Mouse (Mus musculus) embryonic facial prominence, embryonic 11.5 days (tissue): Measurements from ENCODE around the gene Rabep1. TPM values are rescaled to one million over a fixed set of nuclear protein-coding genes. Genes with fewer than 3 reads are reported as not detected.
"Not testable (repeated sequence)": the region's sequence is repeated elsewhere in the genome, so short reads cannot be mapped to it uniquely, and the experiment has no call there.

Experiments used
- ATAC-seq: fragments of 200-750 bp; cut with Nextera tagmentation; replicated peaks from 2 replicates; pipeline ENCODE4 v1.8.0; 2017; ENCODE audit warnings: low read depth; ENCODE audit not compliant: insufficient number of reproducible peaks, low FRiP score, low TSS enrichment
- DNase-seq: peaks from one replicate; pipeline ENCODE4 v3.0.0-alpha.2; 2015; ENCODE audit warnings: low spot score
- H3K27ac ChIP-seq: fragments of 300-500 bp; sonication (generic); replicated peaks from 2 replicates; pipeline ENCODE4 v1.5.1; 2014; ENCODE audit warnings: mild to moderate bottlenecking, low read depth, low read length, control low read depth
- H3K27me3 ChIP-seq: fragments of 300-500 bp; sonication (generic); 2 replicates; pipeline ENCODE4 v1.6.1; 2014; ENCODE audit warnings: mild to moderate bottlenecking, low read length, moderate library complexity, mixed read lengths; ENCODE audit not compliant: control insufficient read depth, insufficient read depth
- H3K36me3 ChIP-seq: fragments of 300-500 bp; sonication (generic); replicated peaks from 2 replicates; pipeline ENCODE4 v1.6.1; 2014; ENCODE audit warnings: low read depth, mild to moderate bottlenecking, low read length, moderate library complexity, mixed read lengths; ENCODE audit not compliant: control insufficient read depth, insufficient read depth
- H3K4me1 ChIP-seq: fragments of 300-500 bp; sonication (generic); 2 replicates; pipeline ENCODE4 v1.6.1; 2014; ENCODE audit warnings: low read length, mixed read lengths; ENCODE audit not compliant: control insufficient read depth, insufficient read depth
- H3K4me2 ChIP-seq: fragments of 300-500 bp; sonication (generic); 2 replicates; pipeline ENCODE4 v1.6.1; 2014; ENCODE audit warnings: low read depth, mild to moderate bottlenecking, control low read depth, low read length, moderate library complexity
- H3K4me3 ChIP-seq: fragments of 300-500 bp; sonication (generic); 2 replicates; pipeline ENCODE4 v1.5.1; 2014; ENCODE audit warnings: low read depth, low read length, control low read depth
- H3K9ac ChIP-seq: fragments of 300-500 bp; sonication (generic); replicated peaks from 2 replicates; pipeline ENCODE4 v1.6.1; 2014; ENCODE audit warnings: mild to moderate bottlenecking, control low read depth, low read length
- H3K9me3 ChIP-seq: fragments of 300-500 bp; sonication (generic); replicated peaks from 2 replicates; pipeline ENCODE4 v1.6.1; 2016; ENCODE audit warnings: mild to moderate bottlenecking, low read length, inconsistent platforms, mixed read lengths; ENCODE audit not compliant: control insufficient read depth
- WGBS: fragments of 180-500 bp; shearing (Covaris S2); extraction: QIAGEN DNeasy Blood & Tissue Kit; methylation state at CpG from one replicate; pipeline ENCODE4 v1.1.7; 2014; 5-methylcytosine and 5-hydroxymethylcytosine counted together
- polyA plus RNA-seq: library from polyadenylated mRNA; unstranded; fragments of >200 nt; fragmentation: Nextera tagmentation; extraction: Ambion mirVana; gene quantifications from 2 replicates; pipeline ENCODE4 v1.2.1, GENCODE M21; 2014

The Rabep1 gene
- polyA plus RNA-seq, 1 experiment from 2014 or later, result 36.6 TPM

DNA sequence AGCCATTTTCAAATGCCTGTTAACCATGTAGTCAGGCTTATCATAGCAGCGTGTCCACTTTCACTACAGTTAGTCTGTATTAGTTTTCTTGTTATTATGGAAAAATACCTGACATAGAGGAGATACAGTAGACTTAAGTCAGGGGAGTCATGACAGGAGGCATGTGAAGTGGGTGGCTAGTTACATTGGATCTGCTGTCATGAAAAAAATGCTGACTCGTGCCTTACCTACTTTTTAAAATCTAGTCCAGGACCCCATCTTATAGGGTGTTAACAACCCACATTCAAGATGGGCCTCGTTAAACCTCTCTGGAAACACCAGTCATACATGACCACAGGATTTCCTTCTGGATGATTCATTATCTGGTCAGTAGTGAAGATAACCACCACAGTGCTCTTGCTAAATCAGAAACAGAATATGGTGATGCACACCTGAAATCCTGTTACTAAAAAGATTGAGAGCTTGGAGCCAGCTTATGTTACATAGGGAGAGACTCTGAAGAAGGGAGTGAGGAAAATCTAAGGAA, 38.4 kb downstream of the Rabep1 start:
- Histone ChIP-seq H3K9me3 (no peaks in the 10 kb centered on the region), H3K4me1 (no peaks in the 10 kb centered on the region), H3K4me2 (no peak overlapping the region), H3K9ac (no peak overlapping the region), H3K27ac (no peak overlapping the region), H3K36me3 (no peaks in the 10 kb centered on the region), H3K4me3 (no peak overlapping the region), H3K27me3 (no peaks in the 10 kb centered on the region)
- DNase-seq, result no peak
- no peak for ATAC-seq
- 87% methylated on average over 3 of the region's 3 CpGs for WGBS

DNA sequence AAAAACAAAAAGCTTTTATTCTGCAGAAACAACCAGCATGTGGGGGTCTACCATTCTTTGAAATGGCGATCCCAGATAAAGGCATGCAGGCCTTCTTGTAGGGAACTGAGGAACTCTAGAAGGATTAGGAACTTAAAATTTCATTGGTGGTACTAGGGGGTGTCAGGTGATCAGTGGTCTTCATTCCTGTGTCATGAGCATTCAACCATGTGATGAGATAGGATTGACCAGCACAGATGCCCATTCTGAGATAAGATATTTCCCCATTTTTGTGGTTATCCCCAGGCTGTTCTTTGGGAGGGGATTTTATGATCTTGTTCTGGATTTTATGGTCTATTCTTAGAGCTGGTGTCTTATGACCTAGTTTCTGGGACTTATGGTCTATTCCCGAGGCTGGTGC, 46.1 kb downstream of the Rabep1 start:
- no peak overlapping the region for H3K4me2 ChIP-seq
- no peak for DNase-seq
- ATAC-seq, result no peak
- no peaks in the 10 kb centered on the region for H3K27me3 ChIP-seq
- peaks cover 2% of the 10 kb centered on the region; the same call in 1 of the 2 replicates for H3K36me3 ChIP-seq
- H3K27ac ChIP-seq, result no peak overlapping the region
- H3K9ac ChIP-seq, result no peak overlapping the region
- 96% methylated on average over 2 of the region's 2 CpGs for WGBS
- H3K4me1 ChIP-seq, result no peaks in the 10 kb centered on the region
- no peaks in the 10 kb centered on the region for H3K9me3 ChIP-seq
- no peak overlapping the region for H3K4me3 ChIP-seq

DNA sequence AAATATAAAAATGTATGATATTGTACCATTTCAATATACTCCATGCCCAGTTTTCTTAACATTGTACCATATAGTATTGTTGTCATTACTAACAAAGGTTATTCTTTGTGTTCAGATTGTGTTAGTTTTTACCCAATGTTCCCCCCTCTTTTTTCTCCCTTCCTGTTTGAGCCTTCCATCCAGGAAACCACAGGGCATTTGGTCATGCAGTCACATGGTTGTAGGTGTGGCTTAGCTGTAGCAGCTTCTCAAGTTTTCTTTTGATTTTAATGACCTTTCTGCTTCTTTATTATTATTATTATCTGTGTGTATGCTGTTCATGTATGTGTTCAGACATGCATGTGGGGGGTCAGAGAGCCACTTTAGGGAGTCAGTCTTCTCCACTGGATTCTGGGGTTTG, 47.0 kb downstream of the Rabep1 start:
- Histone ChIP-seq H3K4me3 (no peak overlapping the region), H3K36me3 (peaks cover 2% of the 10 kb centered on the region; the same call in 1 of the 2 replicates), H3K4me2 (no peak overlapping the region), H3K9me3 (no peaks in the 10 kb centered on the region), H3K27me3 (no peaks in the 10 kb centered on the region), H3K9ac (no peak overlapping the region), H3K4me1 (no peaks in the 10 kb centered on the region), H3K27ac (no peak overlapping the region)
- no peak for DNase-seq
- no peak for ATAC-seq

DNA sequence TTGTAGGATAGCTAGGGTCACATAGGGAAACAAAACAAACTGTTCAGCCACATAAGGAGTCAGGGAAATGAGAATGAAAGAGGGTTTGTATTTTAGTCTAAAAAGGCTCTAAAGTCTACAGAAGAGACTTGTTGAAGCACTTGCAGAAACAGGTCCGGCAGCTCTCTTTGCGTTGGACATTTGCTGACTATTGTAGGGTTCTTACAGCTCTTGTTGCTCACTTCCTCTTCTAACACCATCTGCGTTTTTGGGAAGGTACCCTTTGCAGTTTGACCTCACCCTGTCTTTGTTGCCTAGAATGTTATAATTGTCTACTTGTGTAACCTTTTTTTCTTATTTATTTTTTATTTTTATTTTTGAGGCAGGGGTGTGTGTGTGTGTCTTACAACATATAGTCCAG, 53.1 kb downstream of the Rabep1 start:
- Histone ChIP-seq H3K4me3 (no peak overlapping the region), H3K9ac (no peak overlapping the region), H3K9me3 (no peaks in the 10 kb centered on the region), H3K27ac (no peak overlapping the region), H3K4me1 (no peaks in the 10 kb centered on the region), H3K4me2 (no peak overlapping the region), H3K36me3 (peaks cover 5% of the 10 kb centered on the region; the same call in 1 of the 2 replicates), H3K27me3 (no peaks in the 10 kb centered on the region)
- DNase-seq (no peak), ATAC-seq (no peak)
- WGBS, result 92% methylated on average over 3 of the region's 3 CpGs

DNA sequence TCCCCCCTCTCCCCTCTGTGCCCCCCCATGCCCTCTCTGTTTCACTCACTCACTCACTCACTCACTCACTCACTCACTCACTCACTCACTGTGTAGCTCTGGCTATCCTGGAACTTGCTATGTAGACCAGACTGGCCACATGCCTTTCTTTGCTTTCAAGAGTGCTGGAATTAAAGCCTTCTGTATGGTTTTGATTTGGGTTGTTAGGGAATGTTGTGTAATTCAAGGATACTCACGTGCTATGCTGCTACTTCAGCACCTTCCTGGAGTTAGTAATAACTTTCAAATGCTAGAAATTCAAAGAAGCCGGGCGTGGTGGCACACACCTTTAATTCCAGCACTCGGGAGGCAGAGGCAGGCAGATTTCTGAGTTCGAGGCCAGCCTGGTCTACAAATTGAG, 53.6 kb downstream of the Rabep1 start:
- H3K4me2 ChIP-seq, H3K4me3 ChIP-seq, H3K27ac ChIP-seq, ATAC-seq, DNase-seq, H3K36me3 ChIP-seq, H3K27me3 ChIP-seq, H3K9me3 ChIP-seq, H3K4me1 ChIP-seq, H3K9ac ChIP-seq: not testable (repeated sequence)
- WGBS, result 89% methylated on average over 5 of the region's 5 CpGs

DNA sequence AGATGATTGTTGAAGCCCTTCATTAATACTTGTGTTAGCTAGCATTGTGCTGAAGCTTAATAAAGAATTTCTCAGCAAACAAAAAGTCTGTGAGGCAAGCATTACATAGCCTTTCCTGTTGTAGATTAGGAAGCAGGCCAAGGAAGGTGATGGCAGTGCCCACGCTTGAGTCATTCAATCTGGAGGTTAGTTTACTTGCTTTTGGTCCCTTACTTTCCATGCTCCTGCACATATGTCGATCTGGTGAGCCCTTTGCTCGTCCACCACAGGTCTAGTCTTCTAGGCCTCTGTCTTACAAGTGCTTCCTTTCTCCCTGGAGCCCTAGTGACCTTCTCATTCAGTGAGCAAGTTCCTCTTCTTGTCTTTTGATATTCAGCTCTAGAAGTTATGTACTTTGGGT, 62.1 kb downstream of the Rabep1 start:
- H3K27me3 ChIP-seq, result no peaks in the 10 kb centered on the region
- H3K9me3 ChIP-seq, result no peaks in the 10 kb centered on the region; the same call in 1 of the 2 replicates
- H3K4me1 ChIP-seq, result no peaks in the 10 kb centered on the region
- H3K9ac ChIP-seq, result no peak overlapping the region
- H3K27ac ChIP-seq, result no peak overlapping the region
- H3K4me2 ChIP-seq, result no peak overlapping the region
- H3K36me3 ChIP-seq, result peaks cover 4% of the 10 kb centered on the region
- ATAC-seq, result no peak
- WGBS, result 94% methylated on average over 3 of the region's 3 CpGs
- H3K4me3 ChIP-seq, result no peak overlapping the region
- no peak for DNase-seq

DNA sequence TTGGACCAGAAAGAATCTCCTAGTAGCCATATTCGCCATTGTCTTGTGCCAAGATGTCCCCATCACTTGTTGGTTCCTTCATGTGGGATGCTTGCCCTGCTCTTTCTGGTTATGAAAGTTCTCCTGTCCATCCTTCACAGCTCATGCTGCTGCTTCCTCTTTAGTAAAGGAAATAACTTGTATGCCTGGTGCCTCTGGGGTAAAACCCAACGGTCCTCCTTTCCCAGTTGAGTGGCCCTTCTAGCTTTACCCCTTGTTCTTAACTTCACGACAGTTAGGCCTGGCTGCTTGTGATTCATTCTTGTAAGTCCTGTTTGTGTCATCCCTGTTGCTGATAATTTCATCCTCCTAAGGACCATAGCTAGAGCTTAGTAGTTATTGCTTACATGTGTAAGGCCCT, 66.7 kb downstream of the Rabep1 start:
- DNase-seq, result no peak
- Histone ChIP-seq H3K9me3 (no peaks in the 10 kb centered on the region; the same call in 1 of the 2 replicates), H3K36me3 (peaks cover 4% of the 10 kb centered on the region), H3K27me3 (no peaks in the 10 kb centered on the region), H3K4me2 (no peak overlapping the region), H3K4me1 (no peaks in the 10 kb centered on the region), H3K27ac (no peak overlapping the region), H3K9ac (no peak overlapping the region), H3K4me3 (no peak overlapping the region)
- 88% methylated on average over 3 of the region's 3 CpGs for WGBS
- no peak for ATAC-seq

DNA sequence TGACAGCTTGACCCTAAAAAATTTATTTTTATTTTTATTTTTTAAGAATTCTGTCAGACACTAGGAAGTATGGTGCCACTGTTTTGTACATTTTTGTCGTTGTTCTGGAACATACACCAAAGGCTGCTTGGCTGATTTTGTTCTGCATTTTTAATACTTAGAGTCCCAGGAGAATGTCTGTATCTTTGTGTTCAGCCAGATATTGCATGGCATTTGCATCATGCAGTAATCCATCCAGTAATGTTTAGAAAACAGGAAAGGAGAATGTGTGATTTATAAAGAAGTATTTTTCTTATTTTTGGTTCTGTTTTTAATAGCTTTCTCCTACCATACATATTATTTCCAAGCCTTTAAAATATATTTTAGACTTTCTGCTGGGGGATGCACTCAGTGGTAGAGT, 67.3 kb downstream of the Rabep1 start:
- Histone ChIP-seq H3K27me3 (no peaks in the 10 kb centered on the region), H3K9me3 (no peaks in the 10 kb centered on the region; the same call in 1 of the 2 replicates), H3K27ac (no peak overlapping the region), H3K4me1 (no peaks in the 10 kb centered on the region), H3K9ac (no peak overlapping the region), H3K4me3 (no peak overlapping the region), H3K4me2 (no peak overlapping the region), H3K36me3 (peaks cover 4% of the 10 kb centered on the region)
- DNase-seq (no peak), ATAC-seq (no peak)
- 92% methylated on average over 1 of the region's 1 CpGs for WGBS
